Mouse (Mus musculus): Measurements from ENCODE around the gene Ptpra. TPM values are rescaled to one million over a fixed set of nuclear protein-coding genes. Genes with fewer than 3 reads are reported as not detected.

Gene Ptpra
- polyA plus RNA-seq (2014; fragmentation: Nextera tagmentation; extraction: Ambion mirVana): 96.8 and 105 TPM in 2 replicates

DNA sequence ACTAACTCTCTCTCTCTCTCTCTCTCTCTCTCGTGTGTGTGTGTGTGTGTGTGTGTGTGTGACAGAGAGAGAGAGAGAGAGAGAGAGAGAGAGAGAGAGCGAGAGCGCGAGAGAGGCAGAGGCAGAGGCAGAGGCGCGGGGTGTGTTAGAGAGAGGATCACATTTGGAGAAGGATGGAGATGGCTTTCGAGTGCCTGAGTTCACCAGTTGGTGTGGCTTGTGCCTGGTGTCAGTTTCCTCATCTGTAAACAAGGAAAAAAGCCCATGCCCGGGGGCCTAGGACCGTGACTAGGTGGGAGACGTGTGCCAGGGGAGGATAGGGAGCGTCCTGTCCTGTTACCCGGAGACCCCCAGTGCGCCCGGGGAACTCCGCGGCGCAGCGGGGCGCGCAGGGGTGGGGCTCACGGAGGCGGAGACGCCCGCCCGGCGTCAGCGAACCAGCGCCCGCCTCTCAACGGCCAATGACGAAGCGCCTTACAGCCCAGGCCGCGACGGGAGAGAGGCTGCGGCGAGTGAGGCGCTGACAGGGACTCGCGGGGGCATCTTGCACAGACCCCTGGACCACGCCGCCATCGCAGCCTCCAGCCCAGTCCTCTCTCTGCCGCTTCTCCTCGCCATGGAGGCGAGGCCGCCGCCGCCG, at the start of gene Ptpra:
Ptpra (plus strand) TSS at position 485 of the 640 bp plus-strand sequence.
- ATAC-seq (replicated peaks; ENCODE audit: insufficient number of reproducible peaks, low FRiP score, low TSS enrichment, low read depth) (peak; percentile 94), DNase-seq (ENCODE audit: low spot score) (peak; percentile 93)
- Histone ChIP-seq H3K4me3 (ENCODE audit: low read depth, low read length) (peak within 1 kb of the TSS; percentile 92), H3K9ac (replicated peaks; ENCODE audit: low read length) (peak within 1 kb of the TSS; percentile 83), H3K36me3 (replicated peaks; ENCODE audit: control insufficient read depth, insufficient read depth, low read depth, low read length) (no peaks in the 10 kb centered on the region), H3K9me3 (replicated peaks; ENCODE audit: control insufficient read depth, low read length) (no peaks in the 10 kb centered on the region), H3K27me3 (ENCODE audit: control insufficient read depth, insufficient read depth, low read length) (no peaks in the 10 kb centered on the region), H3K4me1 (ENCODE audit: control insufficient read depth, insufficient read depth, low read length) (no peaks in the 10 kb centered on the region), H3K4me2 (ENCODE audit: low read depth, low read length) (peak within 1 kb of the TSS; percentile 86), H3K27ac (replicated peaks; ENCODE audit: low read depth, low read length) (peak within 1 kb of the TSS; percentile 62; the same call in 1 of the 2 replicates)
- WGBS: under 1% methylated on average over 46 of the region's 50 CpGs

DNA sequence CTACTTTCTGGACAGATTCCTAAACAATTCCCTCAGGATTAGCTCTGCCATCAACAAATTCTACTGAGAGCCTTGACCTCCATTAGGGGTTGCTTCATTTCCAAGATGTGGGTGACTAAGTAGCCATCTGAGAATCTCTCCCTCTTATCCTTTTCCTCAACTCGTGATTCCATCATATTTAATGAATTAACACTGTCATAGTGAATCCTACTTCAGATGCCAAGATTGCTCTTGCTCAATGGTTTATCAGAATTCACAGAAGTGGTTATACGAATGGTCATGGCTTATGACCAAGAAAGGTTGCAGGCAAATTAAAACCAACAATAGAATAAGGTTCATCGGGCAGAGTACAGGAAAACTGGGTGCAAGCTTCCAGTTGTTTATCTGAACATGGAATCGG, 48.2 kb upstream of the Ptpra start:
- no peak overlapping the region for H3K9ac ChIP-seq (replicated peaks; ENCODE audit: low read length)
- WGBS: 84% methylated on average over 4 of the region's 4 CpGs
- no peak overlapping the region for H3K4me3 ChIP-seq (ENCODE audit: low read depth, low read length)
- no peaks in the 10 kb centered on the region for H3K9me3 ChIP-seq (replicated peaks; ENCODE audit: control insufficient read depth, low read length)
- H3K27ac ChIP-seq (replicated peaks; ENCODE audit: low read depth, low read length): no peak overlapping the region
- DNase-seq (ENCODE audit: low spot score): no peak
- no peak for ATAC-seq (replicated peaks; ENCODE audit: insufficient number of reproducible peaks, low FRiP score, low TSS enrichment, low read depth)
- no peaks in the 10 kb centered on the region for H3K36me3 ChIP-seq (replicated peaks; ENCODE audit: control insufficient read depth, insufficient read depth, low read depth, low read length)
- H3K4me2 ChIP-seq (ENCODE audit: low read depth, low read length): no peak overlapping the region
- H3K4me1 ChIP-seq (ENCODE audit: control insufficient read depth, insufficient read depth, low read length): peaks cover 3% of the 10 kb centered on the region; the same call in 1 of the 2 replicates
- H3K27me3 ChIP-seq (ENCODE audit: control insufficient read depth, insufficient read depth, low read length): no peaks in the 10 kb centered on the region

DNA sequence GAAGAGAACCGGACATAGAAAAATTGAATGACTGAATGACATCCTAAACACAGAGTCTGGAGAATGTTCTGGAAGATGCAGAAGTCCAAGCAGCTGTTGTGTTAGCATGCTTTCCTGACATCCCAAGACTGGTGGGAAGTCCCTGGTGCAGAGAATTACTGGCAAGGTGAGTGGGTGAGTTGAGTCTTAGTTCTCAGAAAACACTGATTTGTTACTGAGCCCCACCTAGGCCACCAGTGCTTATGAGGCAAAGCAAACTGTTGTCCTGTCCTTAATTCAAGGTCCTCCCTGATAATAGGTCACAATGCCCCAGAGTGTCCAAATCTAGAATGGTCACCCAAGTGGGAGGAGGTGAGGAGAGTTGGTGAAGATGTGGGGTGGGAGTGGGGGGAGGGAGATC, 45.1 kb upstream of the Ptpra start, which contains the start of the genes Gm28372 and 1700020A23Rik:
Gm28372 (plus strand) TSS at position 301 of the 400 bp plus-strand sequence.
1700020A23Rik (plus strand) TSS at position 321 of the 400 bp plus-strand sequence.
- no peaks in the 10 kb centered on the region for H3K9me3 ChIP-seq (replicated peaks; ENCODE audit: control insufficient read depth, low read length)
- H3K27me3 ChIP-seq (ENCODE audit: control insufficient read depth, insufficient read depth, low read length): no peaks in the 10 kb centered on the region
- H3K4me1 ChIP-seq (ENCODE audit: control insufficient read depth, insufficient read depth, low read length): no peaks in the 10 kb centered on the region
- WGBS: 89% methylated on average over 1 of the region's 1 CpGs
- H3K36me3 ChIP-seq (replicated peaks; ENCODE audit: control insufficient read depth, insufficient read depth, low read depth, low read length): no peaks in the 10 kb centered on the region
- no peak for ATAC-seq (replicated peaks; ENCODE audit: insufficient number of reproducible peaks, low FRiP score, low TSS enrichment, low read depth)
- no peak within 1 kb of the TSS for H3K9ac ChIP-seq (replicated peaks; ENCODE audit: low read length)
- H3K4me2 ChIP-seq (ENCODE audit: low read depth, low read length): no peak within 1 kb of the TSS
- no peak within 1 kb of the TSS for H3K27ac ChIP-seq (replicated peaks; ENCODE audit: low read depth, low read length)
- no peak within 1 kb of the TSS for H3K4me3 ChIP-seq (ENCODE audit: low read depth, low read length)
- no peak for DNase-seq (ENCODE audit: low spot score)

DNA sequence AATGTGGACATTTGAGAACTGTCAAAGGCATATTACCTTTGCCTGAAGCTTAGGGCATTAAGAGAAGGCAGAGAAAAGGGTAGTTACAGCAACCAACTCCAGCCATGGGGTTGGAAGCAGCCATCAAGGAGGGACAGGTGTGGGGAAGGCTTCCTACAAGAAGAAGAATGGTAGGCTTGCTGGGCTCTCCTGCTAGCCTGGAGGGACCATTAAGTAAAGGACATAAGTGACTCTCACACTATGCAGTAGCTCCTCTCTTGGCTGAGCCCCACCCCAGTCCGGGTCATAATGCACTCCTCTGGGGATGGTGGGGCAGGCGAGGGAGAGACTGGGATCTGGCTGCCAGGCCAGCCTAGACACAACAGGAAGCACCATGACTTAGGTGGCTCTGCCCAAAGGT, 43.9 kb upstream of the Ptpra start, which contains the start of gene Tmem239:
Tmem239 (plus strand) TSS at position 301 of the 400 bp plus-strand sequence.
- Histone ChIP-seq H3K4me3 (ENCODE audit: low read depth, low read length) (no peak within 1 kb of the TSS), H3K27ac (replicated peaks; ENCODE audit: low read depth, low read length) (no peak within 1 kb of the TSS), H3K36me3 (replicated peaks; ENCODE audit: control insufficient read depth, insufficient read depth, low read depth, low read length) (no peaks in the 10 kb centered on the region), H3K4me1 (ENCODE audit: control insufficient read depth, insufficient read depth, low read length) (no peaks in the 10 kb centered on the region), H3K9me3 (replicated peaks; ENCODE audit: control insufficient read depth, low read length) (no peaks in the 10 kb centered on the region), H3K9ac (replicated peaks; ENCODE audit: low read length) (no peak within 1 kb of the TSS), H3K4me2 (ENCODE audit: low read depth, low read length) (no peak within 1 kb of the TSS), H3K27me3 (ENCODE audit: control insufficient read depth, insufficient read depth, low read length) (no peaks in the 10 kb centered on the region)
- DNase-seq (ENCODE audit: low spot score) (no peak), ATAC-seq (replicated peaks; ENCODE audit: insufficient number of reproducible peaks, low FRiP score, low TSS enrichment, low read depth) (0 out of 2 replicates have a peak, but pooled peaks have one; percentile 26)
- WGBS: 72% methylated on average over 2 of the region's 2 CpGs

DNA sequence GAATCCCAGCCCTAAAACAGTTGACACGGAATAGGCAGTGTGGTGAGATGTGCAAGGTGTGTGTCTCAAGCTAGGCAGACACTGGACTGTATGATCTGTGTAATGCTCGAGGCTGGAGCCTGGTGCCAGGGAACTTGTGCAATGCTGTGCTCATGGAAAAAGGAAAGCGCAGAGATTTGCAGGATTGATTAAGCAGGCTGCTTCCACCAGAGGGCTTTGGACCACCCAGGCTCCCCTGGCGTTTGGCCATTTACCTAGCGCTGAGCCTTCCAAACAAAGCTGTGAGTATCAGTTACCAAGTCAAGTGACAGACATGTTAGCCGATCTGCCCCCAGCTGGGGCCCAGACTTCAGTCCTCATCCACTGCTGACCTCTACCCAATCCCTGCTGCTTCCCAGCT, 41.9 kb upstream of the Ptpra start:
- ATAC-seq (replicated peaks; ENCODE audit: insufficient number of reproducible peaks, low FRiP score, low TSS enrichment, low read depth) (peak; percentile 66; the same call in 1 of the 2 replicates), DNase-seq (ENCODE audit: low spot score) (peak; percentile 84)
- no peaks in the 10 kb centered on the region for H3K36me3 ChIP-seq (replicated peaks; ENCODE audit: control insufficient read depth, insufficient read depth, low read depth, low read length)
- no peaks in the 10 kb centered on the region for H3K27me3 ChIP-seq (ENCODE audit: control insufficient read depth, insufficient read depth, low read length)
- H3K4me3 ChIP-seq (ENCODE audit: low read depth, low read length): no peak overlapping the region
- no peaks in the 10 kb centered on the region for H3K9me3 ChIP-seq (replicated peaks; ENCODE audit: control insufficient read depth, low read length)
- WGBS: 11% methylated on average over 6 of the region's 6 CpGs
- no peak overlapping the region for H3K9ac ChIP-seq (replicated peaks; ENCODE audit: low read length)
- no peak overlapping the region for H3K4me2 ChIP-seq (ENCODE audit: low read depth, low read length)
- H3K4me1 ChIP-seq (ENCODE audit: control insufficient read depth, insufficient read depth, low read length): no peaks in the 10 kb centered on the region; the same call in 1 of the 2 replicates
- no peak overlapping the region for H3K27ac ChIP-seq (replicated peaks; ENCODE audit: low read depth, low read length)

DNA sequence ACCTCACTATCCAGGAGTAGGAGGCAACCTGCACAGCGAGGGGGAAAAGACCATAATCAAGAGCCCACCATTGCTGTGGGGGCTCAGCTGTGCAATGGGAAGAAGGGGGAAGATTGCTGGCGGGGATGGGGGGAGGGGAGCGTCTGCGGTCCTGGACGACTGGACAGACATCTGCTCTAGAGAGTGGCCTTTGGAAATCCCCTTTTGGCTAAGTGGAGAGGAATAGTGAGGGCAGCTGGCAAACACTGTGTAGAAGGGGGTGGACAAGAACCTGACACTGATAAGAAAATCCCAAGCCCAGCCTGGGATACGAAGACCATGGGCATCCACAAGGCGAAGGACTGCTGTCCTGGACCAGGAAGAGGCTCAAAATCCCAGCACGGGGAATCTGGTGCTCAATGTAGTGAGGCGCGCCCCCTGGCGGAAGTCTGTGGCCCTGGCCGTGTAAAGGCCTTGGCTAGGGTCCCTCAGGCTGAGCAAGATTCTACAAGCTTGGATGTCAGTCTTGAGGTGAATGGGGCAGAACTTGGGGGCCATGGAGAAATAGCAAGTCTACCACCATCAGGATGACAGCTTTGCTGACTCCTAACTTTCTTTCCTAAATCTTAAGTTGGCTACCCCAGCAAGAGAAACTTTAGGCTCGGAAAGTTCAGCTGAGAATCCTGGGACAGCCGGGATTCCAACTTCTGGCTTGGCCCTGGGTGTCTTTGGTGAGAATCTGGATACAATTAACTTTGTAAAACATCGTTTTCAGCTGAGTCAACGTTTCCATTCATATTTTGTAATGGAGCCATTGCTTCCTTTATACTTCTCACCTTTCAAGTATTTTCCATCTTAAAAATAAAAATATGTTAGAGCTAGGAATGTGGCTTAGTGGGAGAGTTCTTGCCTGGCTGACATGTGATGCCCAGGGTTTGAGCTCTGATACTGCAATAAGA, 38.3 kb upstream of the Ptpra start:
- Histone ChIP-seq H3K4me3 (ENCODE audit: low read depth, low read length) (no peak overlapping the region), H3K4me1 (ENCODE audit: control insufficient read depth, insufficient read depth, low read length) (no peaks in the 10 kb centered on the region; the same call in 1 of the 2 replicates), H3K27me3 (ENCODE audit: control insufficient read depth, insufficient read depth, low read length) (no peaks in the 10 kb centered on the region), H3K9ac (replicated peaks; ENCODE audit: low read length) (no peak overlapping the region), H3K4me2 (ENCODE audit: low read depth, low read length) (no peak overlapping the region), H3K27ac (replicated peaks; ENCODE audit: low read depth, low read length) (no peak overlapping the region), H3K9me3 (replicated peaks; ENCODE audit: control insufficient read depth, low read length) (no peaks in the 10 kb centered on the region), H3K36me3 (replicated peaks; ENCODE audit: control insufficient read depth, insufficient read depth, low read depth, low read length) (no peaks in the 10 kb centered on the region)
- ATAC-seq (replicated peaks; ENCODE audit: insufficient number of reproducible peaks, low FRiP score, low TSS enrichment, low read depth): peak; percentile 70
- WGBS: 33% methylated on average over 16 of the region's 16 CpGs
- DNase-seq (ENCODE audit: low spot score): peak; percentile 90

DNA sequence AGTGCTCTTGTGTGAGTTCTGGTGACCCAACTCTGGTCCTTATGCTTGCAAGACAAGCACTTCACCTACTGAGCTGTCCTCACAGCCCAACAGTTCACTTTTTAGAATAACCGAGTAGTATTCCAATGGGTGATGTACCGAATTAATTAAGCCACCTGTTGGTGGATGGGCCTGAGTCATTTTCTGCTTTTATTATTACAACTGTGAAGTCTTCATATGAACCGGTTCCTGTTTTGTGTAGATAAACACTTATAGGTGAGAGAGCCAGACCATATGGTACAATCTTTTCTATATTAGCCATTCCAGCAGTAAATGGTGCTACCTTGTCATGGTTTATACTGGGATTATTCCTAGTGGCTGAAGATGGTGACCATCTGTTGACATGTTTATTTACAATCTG, 37.3 kb upstream of the Ptpra start:
- H3K4me2 ChIP-seq (ENCODE audit: low read depth, low read length): no peak overlapping the region
- no peaks in the 10 kb centered on the region for H3K9me3 ChIP-seq (replicated peaks; ENCODE audit: control insufficient read depth, low read length)
- H3K9ac ChIP-seq (replicated peaks; ENCODE audit: low read length): no peak overlapping the region
- WGBS: 77% methylated on average over 3 of the region's 3 CpGs
- no peak for ATAC-seq (replicated peaks; ENCODE audit: insufficient number of reproducible peaks, low FRiP score, low TSS enrichment, low read depth)
- H3K27me3 ChIP-seq (ENCODE audit: control insufficient read depth, insufficient read depth, low read length): no peaks in the 10 kb centered on the region
- H3K4me3 ChIP-seq (ENCODE audit: low read depth, low read length): no peak overlapping the region
- no peaks in the 10 kb centered on the region for H3K36me3 ChIP-seq (replicated peaks; ENCODE audit: control insufficient read depth, insufficient read depth, low read depth, low read length)
- H3K27ac ChIP-seq (replicated peaks; ENCODE audit: low read depth, low read length): no peak overlapping the region
- H3K4me1 ChIP-seq (ENCODE audit: control insufficient read depth, insufficient read depth, low read length): no peaks in the 10 kb centered on the region; the same call in 1 of the 2 replicates
- DNase-seq (ENCODE audit: low spot score): no peak

All from embryonic facial prominence, embryonic 11.5 days (tissue).